Mouse (Mus musculus) liver, postnatal 0 days (tissue): ENCODE results near the gene Zbtb20. TPM values are rescaled to one million over a fixed set of nuclear protein-coding genes. Genes with fewer than 3 reads are reported as not detected.

Experiments used
- ATAC-seq: fragments of 200-750 bp; cut with Nextera tagmentation; 2 replicates; pipeline ENCODE4 v1.8.0; 2017; ENCODE audit warnings: mild to moderate bottlenecking, moderate library complexity
- DNase-seq: peaks from one replicate; pipeline ENCODE4 v3.0.0-alpha.2; 2016
- H3K27ac ChIP-seq: fragments of 300-500 bp; sonication (generic); 2 replicates; pipeline ENCODE4 v1.5.1; 2014; ENCODE audit warnings: antibody characterized with exemption, moderate library complexity, mild to moderate bottlenecking, low read depth
- H3K27me3 ChIP-seq: fragments of 300-500 bp; sonication (generic); 2 replicates; pipeline ENCODE4 v1.6.1; 2014; ENCODE audit warnings: low read length, control low read depth, mixed read lengths; ENCODE audit not compliant: insufficient read depth
- H3K36me3 ChIP-seq: fragments of 300-500 bp; sonication (generic); replicated peaks from 2 replicates; pipeline ENCODE4 v1.6.1; 2014; ENCODE audit warnings: mild to moderate bottlenecking, control low read depth, low read length, moderate library complexity, mixed read lengths; ENCODE audit not compliant: insufficient read depth
- H3K4me1 ChIP-seq: fragments of 300-500 bp; sonication (generic); 2 replicates; pipeline ENCODE4 v1.6.1; 2014; ENCODE audit warnings: antibody characterized with exemption, mild to moderate bottlenecking, control low read depth; ENCODE audit not compliant: insufficient read depth
- H3K4me2 ChIP-seq: fragments of 300-500 bp; sonication (generic); 2 replicates; pipeline ENCODE4 v1.6.1; 2014; ENCODE audit warnings: low read depth, mild to moderate bottlenecking, low read length, moderate library complexity, mixed read lengths
- H3K4me3 ChIP-seq: fragments of 300-500 bp; sonication (generic); 2 replicates; pipeline ENCODE4 v1.5.1; 2014; ENCODE audit warnings: low read depth, low read length
- H3K9ac ChIP-seq: fragments of 300-500 bp; sonication (generic); replicated peaks from 2 replicates; pipeline ENCODE4 v1.6.1; 2014; ENCODE audit warnings: mild to moderate bottlenecking, moderate library complexity
- H3K9me3 ChIP-seq: fragments of 300-500 bp; sonication (generic); 2 replicates; pipeline ENCODE4 v1.6.1; 2016; ENCODE audit warnings: mild to moderate bottlenecking, control low read depth, low read length, mixed read lengths
- CTCF ChIP-seq: sonication (generic); IDR thresholded peaks from 2 replicates; pipeline ENCODE4 v1.5.1; 2016; ENCODE audit warnings: antibody characterized with exemption, low read depth
- EP300 ChIP-seq: IDR thresholded peaks from 2 replicates; pipeline ENCODE4 v1.6.1; 2016; ENCODE audit warnings: antibody characterized with exemption, low read depth, mild to moderate bottlenecking
- WGBS: fragments of 180-500 bp; shearing (Covaris S2); extraction: QIAGEN DNeasy Blood & Tissue Kit; methylation state at CpG from one replicate; pipeline ENCODE4 v1.1.7; 2014; ENCODE audit not compliant: insufficient replicate concordance; 5-methylcytosine and 5-hydroxymethylcytosine counted together
- polyA plus RNA-seq: library from polyadenylated mRNA; unstranded; fragments of >200 nt; fragmentation: Nextera tagmentation; extraction: Ambion mirVana; gene quantifications from 2 replicates; pipeline ENCODE4 v1.2.1, GENCODE M21; 2015

Zbtb20 gene
- polyA plus RNA-seq, 1 experiment from 2014 or later: 9.2 TPM

DNA sequence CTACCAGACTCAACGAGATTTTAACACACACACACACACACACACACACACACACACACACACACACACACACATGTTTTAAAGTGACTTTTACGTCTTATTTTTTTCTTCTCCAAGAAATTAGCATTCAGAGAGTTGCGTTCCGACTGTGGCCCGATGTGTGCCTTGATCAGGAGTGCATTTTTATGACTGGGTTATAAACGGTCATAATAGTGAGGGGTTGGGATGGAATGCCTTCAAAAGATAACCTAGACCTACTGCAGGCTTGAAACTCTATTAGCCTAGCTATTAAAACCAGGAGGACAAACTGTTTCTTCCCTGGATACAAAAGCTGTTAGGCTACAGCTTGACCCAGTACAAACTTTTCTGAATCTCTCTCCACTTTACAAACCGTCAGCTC, 661.5 kb downstream of the Zbtb20 start:
- TF ChIP-seq EP300 (no peak), CTCF (no peak)
- Histone ChIP-seq H3K27me3 (no peaks in the 10 kb centered on the region), H3K9me3 (no peaks in the 10 kb centered on the region), H3K4me1 (no peaks in the 10 kb centered on the region), H3K4me3 (no peak overlapping the region), H3K9ac (no peak overlapping the region), H3K27ac (no peak overlapping the region), H3K36me3 (no peaks in the 10 kb centered on the region), H3K4me2 (no peak overlapping the region)
- 73% methylated on average over 7 of the region's 7 CpGs for WGBS
- no peak for DNase-seq
- no peak for ATAC-seq

- 73% methylated on average over 12 of the region's 12 CpGs for WGBS
- 0 out of 2 replicates have a peak overlapping the region, but pooled peaks have one; percentile 39 for H3K27ac ChIP-seq
- H3K4me3 ChIP-seq: no peak overlapping the region
- no peaks in the 10 kb centered on the region for H3K27me3 ChIP-seq
- H3K9me3 ChIP-seq: no peaks in the 10 kb centered on the region
- no peak overlapping the region for H3K4me2 ChIP-seq
- H3K4me1 ChIP-seq: no peaks in the 10 kb centered on the region
- DNase-seq (no peak), ATAC-seq (peak; percentile 82)
- TF ChIP-seq EP300 (no peak), CTCF (no peak)
- H3K36me3 ChIP-seq: no peaks in the 10 kb centered on the region
- H3K9ac ChIP-seq: no peak overlapping the region
These were observed 664.0 kb downstream of the Zbtb20 start for GRCm38 (mm10) chr16:43539659-43540096.

DNA sequence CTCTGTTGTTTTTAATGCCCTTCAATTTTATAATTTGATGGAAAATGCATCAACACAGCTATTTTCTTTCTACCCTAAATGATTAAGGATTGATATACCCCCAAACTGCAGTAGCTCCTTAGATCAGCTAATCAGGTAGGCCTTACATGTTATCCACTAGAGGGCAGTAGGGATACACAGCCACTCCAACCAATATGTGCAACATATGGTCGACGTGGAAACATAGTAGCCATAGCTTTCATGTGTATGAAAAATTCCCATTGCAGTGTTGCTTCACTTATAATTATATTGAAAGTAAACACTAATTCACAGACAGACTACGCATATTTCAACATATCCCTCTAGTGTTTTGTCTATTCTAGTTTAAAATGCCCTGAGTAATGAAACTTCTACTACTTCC, 664.4 kb downstream of the Zbtb20 start:
- peaks cover 4% of the 10 kb centered on the region; the same call in 1 of the 2 replicates for H3K4me1 ChIP-seq
- no peaks in the 10 kb centered on the region for H3K9me3 ChIP-seq
- H3K27me3 ChIP-seq: no peaks in the 10 kb centered on the region
- H3K27ac ChIP-seq: no peak overlapping the region
- no peak overlapping the region for H3K9ac ChIP-seq
- 22% methylated on average over 3 of the region's 3 CpGs for WGBS
- no peak overlapping the region for H3K4me2 ChIP-seq
- no peak overlapping the region for H3K4me3 ChIP-seq
- DNase-seq (no peak), ATAC-seq (peak; percentile 82)
- peak; percentile 93 for TF ChIP-seq CTCF
- no peak for TF ChIP-seq EP300
- H3K36me3 ChIP-seq: no peaks in the 10 kb centered on the region

GRCm38 (mm10) chr16:43540546-43541167, 665.0 kb downstream of the Zbtb20 start:
- H3K4me2 ChIP-seq: no peak overlapping the region
- no peaks in the 10 kb centered on the region for H3K36me3 ChIP-seq
- no peaks in the 10 kb centered on the region for H3K9me3 ChIP-seq
- WGBS: 82% methylated on average over 10 of the region's 10 CpGs
- peaks cover 7% of the 10 kb centered on the region; the same call in 1 of the 2 replicates for H3K4me1 ChIP-seq
- H3K27me3 ChIP-seq: no peaks in the 10 kb centered on the region
- H3K27ac ChIP-seq: no peak overlapping the region
- no peak for DNase-seq
- no peak overlapping the region for H3K4me3 ChIP-seq
- TF ChIP-seq CTCF: no peak
- no peak for TF ChIP-seq EP300
- ATAC-seq: no peak
- H3K9ac ChIP-seq: no peak overlapping the region

DNA sequence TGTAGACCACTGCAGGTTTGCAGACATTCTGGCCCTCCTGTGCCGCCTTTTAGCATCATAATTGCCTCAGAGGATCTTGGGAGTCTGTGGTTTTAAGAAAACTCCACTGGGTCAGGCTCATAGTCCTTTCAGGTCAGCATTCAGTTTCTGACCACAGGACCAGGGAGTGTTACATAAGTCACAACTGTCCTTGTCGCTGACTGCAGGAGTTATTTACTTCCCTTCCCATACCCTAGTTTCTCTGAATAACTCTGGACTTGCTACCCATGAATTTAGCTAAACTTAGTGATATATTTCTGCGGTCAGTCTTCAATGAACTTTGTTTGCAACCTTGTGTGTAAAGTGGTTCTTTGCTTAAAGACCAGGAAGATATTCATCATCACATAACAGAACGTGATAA, 669.6 kb downstream of the Zbtb20 start:
- no peak for TF ChIP-seq EP300
- Histone ChIP-seq H3K36me3 (no peaks in the 10 kb centered on the region), H3K27me3 (no peaks in the 10 kb centered on the region), H3K4me3 (no peak overlapping the region), H3K4me1 (peaks cover 26% of the 10 kb centered on the region), H3K4me2 (no peak overlapping the region), H3K9me3 (no peaks in the 10 kb centered on the region), H3K27ac (no peak overlapping the region), H3K9ac (no peak overlapping the region)
- DNase-seq (no peak), ATAC-seq (no peak)
- WGBS: 54% methylated on average over 4 of the region's 4 CpGs

DNA sequence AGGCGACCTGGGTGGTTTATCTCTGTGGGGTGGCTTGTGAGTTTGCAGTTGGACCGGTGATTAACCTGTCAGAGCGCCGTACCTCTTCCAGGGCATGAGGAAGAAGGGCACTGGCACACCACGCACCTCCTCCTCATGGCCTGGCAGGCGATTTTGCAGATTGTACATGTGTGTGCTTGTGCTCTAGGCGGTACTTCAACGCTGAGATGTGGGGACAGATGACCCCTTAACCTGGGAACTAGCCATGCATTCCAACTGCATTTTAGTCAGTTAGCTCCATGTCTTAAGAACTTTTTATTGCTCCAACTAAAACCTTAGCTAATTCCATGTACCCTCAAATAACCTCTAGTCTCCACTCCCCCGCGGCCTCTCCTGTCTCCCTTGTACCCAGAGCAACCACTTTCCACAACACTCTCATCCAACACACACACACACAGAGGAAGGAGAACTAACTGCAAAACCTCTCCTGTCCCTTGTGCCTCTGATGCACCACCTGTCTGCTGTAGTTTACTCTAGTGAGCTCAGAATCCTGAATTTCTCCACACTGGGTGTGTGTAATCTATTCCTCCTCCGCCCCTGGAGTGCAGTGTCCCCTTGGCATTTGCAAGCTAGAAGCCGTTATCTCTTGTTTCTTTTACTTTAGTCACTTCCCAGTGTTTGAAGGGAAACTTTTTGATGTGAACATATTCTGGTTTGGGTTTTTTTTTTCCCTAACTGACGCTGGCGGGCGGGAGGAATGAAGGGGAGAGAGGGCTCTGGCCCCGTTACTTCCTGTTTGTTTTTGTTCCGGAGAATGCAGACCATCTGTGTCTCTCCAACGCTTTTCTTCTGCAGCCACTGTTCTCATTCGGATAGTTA, 671.9 kb downstream of the Zbtb20 start:
- DNase-seq (no peak), ATAC-seq (peak; percentile 50; the same call in 1 of the 2 replicates)
- Histone ChIP-seq H3K9me3 (no peaks in the 10 kb centered on the region), H3K27me3 (no peaks in the 10 kb centered on the region), H3K4me2 (no peak overlapping the region), H3K4me1 (peaks cover 28% of the 10 kb centered on the region), H3K36me3 (no peaks in the 10 kb centered on the region), H3K4me3 (no peak overlapping the region), H3K27ac (peak overlapping the region; percentile 77), H3K9ac (no peak overlapping the region)
- TF ChIP-seq EP300 (no peak), CTCF (no peak)
- WGBS: 41% methylated on average over 19 of the region's 19 CpGs
